Mouse (Mus musculus): ENCODE measurements around the gene Diras2. TPM values are rescaled to one million over a fixed set of nuclear protein-coding genes. Genes with fewer than 3 reads are reported as not detected.

Gene Diras2
- polyA plus RNA-seq, 1 experiment from 2014 or later, result 0.46 TPM

DNA sequence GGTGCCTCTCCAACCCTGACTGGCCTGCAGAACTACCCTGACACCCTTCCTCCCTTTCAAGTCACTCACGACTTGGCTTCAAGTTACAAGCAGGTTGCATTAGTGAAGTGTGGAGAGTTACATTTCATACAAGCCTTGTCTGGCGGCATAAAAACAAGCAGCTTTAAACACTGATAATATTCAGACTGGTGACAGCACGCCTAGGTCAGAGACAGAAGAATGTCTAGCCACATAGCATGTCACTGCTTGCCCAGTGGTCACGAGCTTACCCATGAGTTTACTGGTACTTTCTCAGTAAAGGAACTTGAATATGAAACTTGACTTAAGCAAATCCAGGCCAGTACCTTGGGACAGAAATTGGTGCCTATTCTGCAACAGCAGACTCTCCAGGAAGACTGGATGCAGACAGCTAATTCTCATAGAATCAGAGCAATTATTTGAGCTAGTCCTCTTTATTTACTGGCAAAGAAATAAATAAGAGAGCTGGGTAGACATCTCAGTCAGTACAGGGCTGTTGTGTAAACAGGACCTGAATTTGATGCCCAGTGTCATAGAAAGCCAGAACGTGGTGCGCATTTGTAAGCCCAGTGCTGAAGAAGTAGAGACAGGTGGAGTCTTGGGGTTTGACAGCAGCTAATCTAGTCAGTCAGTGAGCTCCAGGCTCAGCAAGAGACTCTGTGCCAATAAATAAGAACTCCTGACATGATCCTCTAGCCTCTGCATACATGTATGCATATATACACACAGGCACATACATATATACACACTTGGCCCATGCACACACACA lies 4.6 kb downstream of the Diras2 start:
- no peak for ATAC-seq
- no peak overlapping the region for H3K4me2 ChIP-seq (ENCODE audit: low read depth, low read length)
- H3K9me3 ChIP-seq (ENCODE audit: control insufficient read depth, low read length), result no peaks in the 10 kb centered on the region
- 78% methylated on average over 6 of the region's 6 CpGs for WGBS
- no peak overlapping the region for H3K4me3 ChIP-seq (ENCODE audit: low read length)
- H3K27me3 ChIP-seq (replicated peaks; ENCODE audit: control insufficient read depth, insufficient read depth, low read length), result peaks cover 12% of the 10 kb centered on the region
- no peak overlapping the region for H3K27ac ChIP-seq (ENCODE audit: low read length)
- 0 out of 2 replicates have a peak, but pooled peaks cover 5% of the 10 kb centered on the region for H3K4me1 ChIP-seq (ENCODE audit: control insufficient read depth, insufficient read depth, low read length)
- no peaks in the 10 kb centered on the region for H3K36me3 ChIP-seq (ENCODE audit: control insufficient read depth, insufficient read depth, low read length)
- no peak overlapping the region for H3K9ac ChIP-seq (ENCODE audit: low read depth, low read length)

DNA sequence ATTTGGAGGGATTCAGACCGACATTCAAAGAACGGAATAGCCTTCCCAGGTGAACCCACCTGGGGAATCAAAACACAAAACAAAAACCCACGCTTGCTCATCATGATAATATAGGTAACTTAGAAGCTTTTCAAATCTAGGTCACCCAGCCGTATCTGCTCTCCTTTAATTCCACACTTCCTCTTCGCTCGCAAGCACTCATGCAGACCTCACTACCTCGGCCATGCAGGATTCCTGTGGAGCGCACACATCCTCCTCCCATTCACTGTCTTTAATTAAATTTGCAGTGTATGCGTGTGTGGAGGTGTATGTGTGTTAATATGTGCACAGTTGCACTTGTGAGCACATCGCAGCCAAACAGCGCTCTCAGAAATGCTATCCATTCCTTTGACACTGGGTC lies 6.8 kb downstream of the Diras2 start:
- no peak overlapping the region for H3K27ac ChIP-seq (ENCODE audit: low read length)
- H3K9ac ChIP-seq (ENCODE audit: low read depth, low read length), result no peak overlapping the region
- peaks cover 3% of the 10 kb centered on the region; the same call in 1 of the 2 replicates for H3K27me3 ChIP-seq (replicated peaks; ENCODE audit: control insufficient read depth, insufficient read depth, low read length)
- no peaks in the 10 kb centered on the region for H3K4me1 ChIP-seq (ENCODE audit: control insufficient read depth, insufficient read depth, low read length)
- no peak overlapping the region for H3K4me2 ChIP-seq (ENCODE audit: low read depth, low read length)
- no peaks in the 10 kb centered on the region for H3K36me3 ChIP-seq (ENCODE audit: control insufficient read depth, insufficient read depth, low read length)
- no peak overlapping the region for H3K4me3 ChIP-seq (ENCODE audit: low read length)
- no peaks in the 10 kb centered on the region for H3K9me3 ChIP-seq (ENCODE audit: control insufficient read depth, low read length)
- WGBS, result 87% methylated on average over 11 of the region's 11 CpGs
- no peak for ATAC-seq

DNA sequence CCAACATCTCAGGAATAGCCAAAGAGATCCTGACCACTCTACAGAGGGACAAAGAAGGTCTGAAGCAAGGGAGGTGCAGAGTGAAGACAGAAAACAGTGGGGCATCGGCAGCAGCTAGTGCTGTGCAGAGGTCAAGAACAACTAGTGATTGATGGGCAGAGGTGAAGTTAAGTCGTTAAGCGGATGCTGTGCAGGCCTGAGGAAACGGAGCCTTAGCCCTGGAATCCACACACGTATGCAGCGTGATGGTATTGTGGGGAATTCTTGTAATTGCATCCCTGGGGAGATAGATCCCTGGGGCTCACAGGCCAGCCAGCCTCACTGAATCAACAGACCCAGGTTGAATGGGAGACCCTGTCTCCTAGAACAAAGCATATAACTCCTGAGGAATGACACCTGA lies 9.9 kb downstream of the Diras2 start:
- no peaks in the 10 kb centered on the region for H3K27me3 ChIP-seq (replicated peaks; ENCODE audit: control insufficient read depth, insufficient read depth, low read length)
- no peak for ATAC-seq
- H3K4me2 ChIP-seq (ENCODE audit: low read depth, low read length), result no peak overlapping the region
- H3K4me3 ChIP-seq (ENCODE audit: low read length), result no peak overlapping the region
- WGBS, result 36% methylated on average over 6 of the region's 6 CpGs
- no peak overlapping the region for H3K27ac ChIP-seq (ENCODE audit: low read length)
- H3K9me3 ChIP-seq (ENCODE audit: control insufficient read depth, low read length), result no peaks in the 10 kb centered on the region
- H3K36me3 ChIP-seq (ENCODE audit: control insufficient read depth, insufficient read depth, low read length), result no peaks in the 10 kb centered on the region
- H3K4me1 ChIP-seq (ENCODE audit: control insufficient read depth, insufficient read depth, low read length), result no peaks in the 10 kb centered on the region
- H3K9ac ChIP-seq (ENCODE audit: low read depth, low read length), result no peak overlapping the region

DNA sequence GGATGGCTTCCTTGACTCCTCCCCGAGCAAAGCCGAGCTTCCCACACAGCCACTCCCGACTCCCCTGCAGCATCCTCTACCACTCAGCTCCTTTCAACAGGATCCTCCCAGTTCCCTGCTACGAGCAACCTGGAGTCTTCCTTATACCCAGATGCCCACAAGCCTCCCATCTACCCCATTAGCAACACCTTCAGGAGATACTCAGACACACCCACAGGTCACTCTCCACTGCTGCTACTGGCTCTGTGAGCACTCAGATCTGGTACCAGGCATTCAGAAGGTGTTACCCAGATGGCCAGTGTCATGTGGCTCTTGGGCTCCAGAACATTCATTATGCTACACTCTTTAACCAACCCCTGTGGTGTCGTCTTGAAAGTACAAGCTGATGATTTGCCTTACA lies 11.7 kb downstream of the Diras2 start:
- no peak overlapping the region for H3K27ac ChIP-seq (ENCODE audit: low read length)
- H3K9ac ChIP-seq (ENCODE audit: low read depth, low read length), result no peak overlapping the region
- WGBS, result 83% methylated on average over 5 of the region's 5 CpGs
- H3K27me3 ChIP-seq (replicated peaks; ENCODE audit: control insufficient read depth, insufficient read depth, low read length), result no peaks in the 10 kb centered on the region
- H3K4me1 ChIP-seq (ENCODE audit: control insufficient read depth, insufficient read depth, low read length), result no peaks in the 10 kb centered on the region
- no peak overlapping the region for H3K4me3 ChIP-seq (ENCODE audit: low read length)
- H3K36me3 ChIP-seq (ENCODE audit: control insufficient read depth, insufficient read depth, low read length), result no peaks in the 10 kb centered on the region
- H3K4me2 ChIP-seq (ENCODE audit: low read depth, low read length), result no peak overlapping the region
- H3K9me3 ChIP-seq (ENCODE audit: control insufficient read depth, low read length), result no peaks in the 10 kb centered on the region
- no peak for ATAC-seq

DNA sequence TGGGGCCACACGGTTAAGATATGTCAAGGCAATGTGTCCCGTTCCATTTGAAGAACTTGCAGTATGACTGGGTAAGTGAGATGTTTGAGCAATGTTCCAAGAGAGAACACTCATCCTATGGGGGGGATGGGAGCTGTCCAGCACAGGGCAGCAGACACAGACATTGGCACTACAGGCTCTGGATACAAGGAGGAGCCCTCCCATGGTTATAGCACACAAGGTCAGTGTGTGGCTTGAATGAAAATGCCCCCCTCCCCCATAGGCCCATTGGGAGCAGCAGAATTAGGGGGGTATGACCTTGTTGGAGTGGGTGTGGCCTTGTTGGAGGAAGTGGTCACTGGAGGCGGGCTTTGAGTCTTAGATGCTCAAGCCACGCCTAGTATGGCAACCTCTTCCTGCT lies 12.7 kb downstream of the Diras2 start:
- Histone ChIP-seq H3K9me3 (ENCODE audit: control insufficient read depth, low read length) (no peaks in the 10 kb centered on the region), H3K36me3 (ENCODE audit: control insufficient read depth, insufficient read depth, low read length) (no peaks in the 10 kb centered on the region), H3K27ac (ENCODE audit: low read length) (no peak overlapping the region), H3K4me3 (ENCODE audit: low read length) (no peak overlapping the region), H3K9ac (ENCODE audit: low read depth, low read length) (no peak overlapping the region), H3K4me1 (ENCODE audit: control insufficient read depth, insufficient read depth, low read length) (no peaks in the 10 kb centered on the region), H3K27me3 (replicated peaks; ENCODE audit: control insufficient read depth, insufficient read depth, low read length) (no peaks in the 10 kb centered on the region), H3K4me2 (ENCODE audit: low read depth, low read length) (no peak overlapping the region)
- WGBS, result 92% methylated on average over 4 of the region's 4 CpGs
- ATAC-seq, result no peak

DNA sequence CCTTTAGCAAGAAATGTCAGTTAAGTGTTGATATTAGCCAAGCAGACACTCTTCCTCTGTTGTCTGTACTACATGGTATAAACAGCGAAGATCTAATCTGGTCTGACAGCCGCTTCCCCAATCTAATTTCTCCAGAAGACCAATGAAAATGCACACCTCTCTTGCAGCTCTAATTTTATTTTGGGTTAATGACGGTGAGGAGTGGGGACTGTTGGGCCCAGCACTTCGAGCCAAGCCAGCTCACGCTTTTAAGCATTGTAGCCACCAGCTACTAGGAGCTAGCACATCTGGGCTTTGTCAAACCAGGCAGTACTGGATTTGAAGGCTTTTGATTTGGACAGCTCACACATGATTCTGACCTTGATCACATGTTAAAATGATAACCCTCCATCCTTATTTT lies 14.1 kb downstream of the Diras2 start:
- Histone ChIP-seq H3K27ac (ENCODE audit: low read length) (no peak overlapping the region), H3K36me3 (ENCODE audit: control insufficient read depth, insufficient read depth, low read length) (no peaks in the 10 kb centered on the region), H3K9ac (ENCODE audit: low read depth, low read length) (no peak overlapping the region), H3K4me1 (ENCODE audit: control insufficient read depth, insufficient read depth, low read length) (no peaks in the 10 kb centered on the region), H3K4me2 (ENCODE audit: low read depth, low read length) (no peak overlapping the region), H3K4me3 (ENCODE audit: low read length) (no peak overlapping the region), H3K27me3 (replicated peaks; ENCODE audit: control insufficient read depth, insufficient read depth, low read length) (no peaks in the 10 kb centered on the region), H3K9me3 (ENCODE audit: control insufficient read depth, low read length) (no peaks in the 10 kb centered on the region)
- 64% methylated on average over 5 of the region's 5 CpGs for WGBS
- ATAC-seq, result no peak

DNA sequence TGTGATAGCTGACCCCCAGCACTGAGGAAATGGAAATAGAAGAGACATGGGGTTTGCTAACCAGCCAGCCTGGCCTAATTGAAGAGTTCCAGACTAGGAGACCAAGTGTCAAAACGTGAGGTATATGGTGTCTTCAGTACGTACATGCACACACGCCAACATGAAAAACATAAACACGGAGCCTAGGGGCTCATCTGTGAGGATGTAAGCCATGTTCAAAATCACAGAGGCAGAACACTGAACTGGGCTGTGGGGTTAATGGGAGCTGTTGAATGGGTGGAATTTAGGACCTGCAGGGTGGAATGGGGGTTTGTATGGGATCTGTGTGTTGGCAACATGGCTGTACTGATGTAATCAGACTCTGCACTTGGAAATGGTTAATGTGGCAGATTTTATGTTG lies 14.5 kb downstream of the Diras2 start:
- H3K4me2 ChIP-seq (ENCODE audit: low read depth, low read length), result no peak overlapping the region
- H3K36me3 ChIP-seq (ENCODE audit: control insufficient read depth, insufficient read depth, low read length), result no peaks in the 10 kb centered on the region
- H3K9ac ChIP-seq (ENCODE audit: low read depth, low read length), result no peak overlapping the region
- WGBS, result 73% methylated on average over 4 of the region's 4 CpGs
- no peak overlapping the region for H3K27ac ChIP-seq (ENCODE audit: low read length)
- no peaks in the 10 kb centered on the region for H3K27me3 ChIP-seq (replicated peaks; ENCODE audit: control insufficient read depth, insufficient read depth, low read length)
- no peak overlapping the region for H3K4me3 ChIP-seq (ENCODE audit: low read length)
- ATAC-seq, result no peak
- H3K9me3 ChIP-seq (ENCODE audit: control insufficient read depth, low read length), result no peaks in the 10 kb centered on the region
- no peaks in the 10 kb centered on the region for H3K4me1 ChIP-seq (ENCODE audit: control insufficient read depth, insufficient read depth, low read length)

DNA sequence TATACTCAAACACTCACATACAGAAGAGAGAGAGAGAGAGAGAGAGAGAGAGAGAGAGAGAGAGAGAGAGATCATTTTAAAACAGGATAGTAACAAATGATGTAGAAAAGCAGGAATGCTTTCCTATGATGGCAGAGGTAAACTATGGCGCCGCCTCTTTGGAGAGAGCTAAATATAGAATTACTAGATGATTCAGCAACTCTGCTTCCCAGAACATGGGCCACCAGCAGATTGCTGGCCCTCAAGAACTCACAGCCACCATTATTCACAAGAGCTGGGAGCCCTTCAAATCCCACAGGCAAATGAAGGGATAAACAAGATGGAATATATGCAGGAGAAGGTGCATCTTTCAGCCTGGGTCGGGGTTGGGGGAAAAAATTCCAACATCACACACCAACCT lies 15.0 kb downstream of the Diras2 start:
- H3K27me3 ChIP-seq (replicated peaks; ENCODE audit: control insufficient read depth, insufficient read depth, low read length), result no peaks in the 10 kb centered on the region
- no peak overlapping the region for H3K9ac ChIP-seq (ENCODE audit: low read depth, low read length)
- WGBS, result 80% methylated on average over 3 of the region's 3 CpGs
- H3K27ac ChIP-seq (ENCODE audit: low read length), result no peak overlapping the region
- ATAC-seq, result no peak
- no peaks in the 10 kb centered on the region for H3K9me3 ChIP-seq (ENCODE audit: control insufficient read depth, low read length)
- H3K4me1 ChIP-seq (ENCODE audit: control insufficient read depth, insufficient read depth, low read length), result no peaks in the 10 kb centered on the region
- H3K4me3 ChIP-seq (ENCODE audit: low read length), result no peak overlapping the region
- no peaks in the 10 kb centered on the region for H3K36me3 ChIP-seq (ENCODE audit: control insufficient read depth, insufficient read depth, low read length)
- H3K4me2 ChIP-seq (ENCODE audit: low read depth, low read length), result no peak overlapping the region

DNA sequence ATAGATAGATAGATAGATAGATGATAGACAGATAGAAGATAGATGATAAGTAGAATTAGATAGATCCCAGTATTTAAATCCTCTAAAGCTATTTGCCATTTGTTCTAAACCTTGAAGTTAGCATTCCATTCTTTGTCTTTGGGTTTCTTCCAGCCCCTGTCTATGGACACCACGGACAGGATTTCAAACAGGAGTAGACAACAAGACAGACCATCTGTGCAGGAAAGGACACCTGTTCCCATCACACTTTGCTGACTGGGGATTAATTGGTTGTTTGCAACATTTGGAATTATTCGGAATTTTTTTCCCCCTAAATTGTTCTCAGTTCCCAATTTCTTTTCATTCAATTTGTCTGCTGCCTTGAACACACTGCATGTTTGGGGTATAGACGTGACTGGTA lies 17.5 kb downstream of the Diras2 start:
- H3K27ac ChIP-seq (ENCODE audit: low read length), result no peak overlapping the region
- no peaks in the 10 kb centered on the region for H3K9me3 ChIP-seq (ENCODE audit: control insufficient read depth, low read length)
- H3K4me2 ChIP-seq (ENCODE audit: low read depth, low read length), result no peak overlapping the region
- no peak for ATAC-seq
- WGBS, result 75% methylated on average over 3 of the region's 3 CpGs
- H3K36me3 ChIP-seq (ENCODE audit: control insufficient read depth, insufficient read depth, low read length), result no peaks in the 10 kb centered on the region
- H3K4me1 ChIP-seq (ENCODE audit: control insufficient read depth, insufficient read depth, low read length), result no peaks in the 10 kb centered on the region
- no peak overlapping the region for H3K9ac ChIP-seq (ENCODE audit: low read depth, low read length)
- no peak overlapping the region for H3K4me3 ChIP-seq (ENCODE audit: low read length)
- no peaks in the 10 kb centered on the region for H3K27me3 ChIP-seq (replicated peaks; ENCODE audit: control insufficient read depth, insufficient read depth, low read length)

DNA sequence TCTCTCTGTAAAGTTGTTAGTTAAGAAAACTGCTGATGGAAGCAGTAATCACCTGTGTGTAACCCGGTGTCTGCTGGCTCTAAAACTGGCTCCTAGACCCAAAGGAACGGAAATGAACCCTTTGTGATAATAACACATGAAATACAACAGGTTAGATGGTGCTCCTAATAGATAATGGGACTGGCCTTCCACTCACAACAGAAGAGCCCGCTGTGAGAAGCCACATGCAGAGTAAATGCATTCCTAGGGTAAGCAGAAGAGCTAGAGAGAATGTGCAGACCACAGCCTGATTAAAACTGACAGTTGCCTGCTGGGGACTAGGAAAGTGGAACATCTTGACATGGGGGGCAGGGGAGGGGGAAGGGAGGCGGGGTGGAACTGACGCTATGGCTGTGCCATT lies 18.7 kb downstream of the Diras2 start:
- H3K9ac ChIP-seq (ENCODE audit: low read depth, low read length), result no peak overlapping the region
- no peaks in the 10 kb centered on the region for H3K27me3 ChIP-seq (replicated peaks; ENCODE audit: control insufficient read depth, insufficient read depth, low read length)
- no peak overlapping the region for H3K4me3 ChIP-seq (ENCODE audit: low read length)
- ATAC-seq, result no peak
- 54% methylated on average over 5 of the region's 5 CpGs for WGBS
- H3K36me3 ChIP-seq (ENCODE audit: control insufficient read depth, insufficient read depth, low read length), result no peaks in the 10 kb centered on the region
- no peaks in the 10 kb centered on the region for H3K9me3 ChIP-seq (ENCODE audit: control insufficient read depth, low read length)
- no peak overlapping the region for H3K4me2 ChIP-seq (ENCODE audit: low read depth, low read length)
- no peak overlapping the region for H3K27ac ChIP-seq (ENCODE audit: low read length)
- no peaks in the 10 kb centered on the region for H3K4me1 ChIP-seq (ENCODE audit: control insufficient read depth, insufficient read depth, low read length)

All from intestine, embryonic 16.5 days (tissue).